Mouse (Mus musculus) brown adipose tissue, adult 24 weeks (tissue): ENCODE results near the gene Usp36. TPM values are rescaled to one million over a fixed set of nuclear protein-coding genes. Genes with fewer than 3 reads are reported as not detected.

ENCODE experiments used
- H3K27ac ChIP-seq: fragments of 200-500 bp; replicated peaks from 2 replicates; pipeline ENCODE4 v1.5.1; 2012; ENCODE audit warnings: low read depth, mild to moderate bottlenecking, low read length
- H3K4me1 ChIP-seq: fragments of 200-500 bp; 2 replicates; pipeline ENCODE4 v1.6.1; 2012; ENCODE audit warnings: low read length, mixed read lengths; ENCODE audit not compliant: control insufficient read depth, insufficient read depth, insufficient read length
- H3K4me3 ChIP-seq: fragments of 200-500 bp; 2 replicates; pipeline ENCODE4 v1.5.1; 2012; ENCODE audit warnings: low read depth, mild to moderate bottlenecking, low read length, moderate library complexity; ENCODE audit not compliant: insufficient read depth
- polyA plus RNA-seq: library from polyadenylated mRNA; stranded (reverse); fragments of >200 nt; gene quantifications from 2 replicates; pipeline ENCODE4 v1.2.4, GENCODE M21; 2012; ENCODE audit not compliant: missing spikeins, insufficient read depth, insufficient read length

The Usp36 gene
- polyA plus RNA-seq, 1 experiment = 5.5 TPM

DNA sequence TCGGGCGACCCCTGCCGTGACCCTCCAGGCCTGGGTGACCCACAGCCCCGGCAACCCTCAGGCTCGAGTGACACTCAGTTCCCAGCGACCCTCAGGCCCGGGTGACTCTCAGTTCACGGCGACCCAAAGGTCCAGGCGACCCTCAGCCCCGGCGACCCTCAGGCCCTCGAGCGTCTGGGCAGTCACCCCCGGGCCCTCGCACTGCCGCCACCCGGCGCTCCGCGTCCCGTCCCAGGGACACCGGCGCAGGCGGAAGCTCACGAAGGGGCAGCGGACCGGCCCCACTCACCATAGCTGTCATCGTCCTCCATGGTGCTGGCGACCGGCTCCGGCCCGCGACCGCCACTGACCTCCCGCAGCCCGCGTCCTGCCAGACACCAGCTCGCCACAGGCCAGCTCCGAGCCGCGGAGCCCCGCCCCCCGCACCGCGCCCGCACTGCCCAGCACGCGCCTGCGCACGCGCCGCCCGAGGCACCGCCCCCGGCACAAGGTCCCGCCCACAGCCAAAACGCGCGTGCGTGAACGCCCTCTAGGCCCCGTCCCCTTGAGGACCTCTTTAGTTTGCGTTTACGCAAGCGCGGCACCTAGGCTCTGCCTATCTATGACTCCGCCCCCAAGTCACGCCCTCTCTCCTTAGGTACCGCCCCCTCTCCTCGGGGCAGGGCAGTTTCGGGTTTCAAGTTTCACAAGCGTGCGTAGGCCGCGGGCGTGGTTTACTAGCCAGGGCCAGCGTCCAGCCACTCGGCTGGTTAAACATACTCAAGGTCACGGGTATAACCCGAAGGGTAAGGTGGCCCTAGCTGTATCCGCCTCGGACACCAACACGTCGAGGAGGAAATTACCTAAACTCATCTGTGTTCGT, 41.7 kb downstream of the Usp36 start, which contains the start of gene Cyth1:
Gene Cyth1, minus strand, starts transcription at position 443 of the 862 bp plus-strand sequence.
- Histone ChIP-seq H3K4me3 (peak within 1 kb of the TSS; percentile 96), H3K4me1 (peaks cover 25% of the 10 kb centered on the region), H3K27ac (peak within 1 kb of the TSS; percentile 99)

DNA sequence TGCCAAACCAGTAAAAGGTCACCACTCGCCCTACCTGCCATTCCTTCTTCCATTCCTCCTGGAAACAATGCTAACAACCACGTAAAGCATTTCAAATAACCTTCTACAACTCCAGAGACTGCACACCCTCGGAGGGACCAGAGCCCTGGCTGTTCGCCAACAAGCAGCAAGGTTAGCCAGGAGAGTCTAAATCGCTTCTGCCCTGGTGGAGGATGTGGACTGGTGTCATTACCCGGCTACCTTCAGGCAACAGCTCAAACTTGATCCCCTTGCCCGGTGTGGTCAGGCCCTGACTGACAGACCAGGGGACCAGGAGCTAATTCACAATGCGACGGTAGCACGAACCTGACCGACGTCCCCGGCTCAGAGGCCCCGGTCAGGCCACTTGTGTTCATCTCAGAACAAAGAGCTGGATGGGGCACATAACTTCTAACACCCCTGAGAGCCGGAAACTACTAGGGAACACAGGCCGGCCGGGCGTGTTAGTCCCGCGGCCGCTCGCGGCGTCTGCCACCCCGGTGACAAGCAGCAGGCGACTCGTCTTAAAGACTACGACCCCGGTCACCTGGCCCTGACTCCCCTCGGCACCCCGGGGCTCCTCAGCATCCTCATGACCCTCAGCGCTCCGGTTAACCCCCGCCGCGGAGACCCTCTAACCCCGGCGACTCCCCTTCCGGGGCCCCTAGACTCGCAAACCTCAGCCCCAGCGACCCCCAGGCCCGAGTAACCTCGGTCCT, 42.5 kb downstream of the Usp36 start:
- Histone ChIP-seq H3K4me1 (peaks cover 28% of the 10 kb centered on the region), H3K27ac (peak overlapping the region; percentile 99), H3K4me3 (peak overlapping the region; percentile 96)

DNA sequence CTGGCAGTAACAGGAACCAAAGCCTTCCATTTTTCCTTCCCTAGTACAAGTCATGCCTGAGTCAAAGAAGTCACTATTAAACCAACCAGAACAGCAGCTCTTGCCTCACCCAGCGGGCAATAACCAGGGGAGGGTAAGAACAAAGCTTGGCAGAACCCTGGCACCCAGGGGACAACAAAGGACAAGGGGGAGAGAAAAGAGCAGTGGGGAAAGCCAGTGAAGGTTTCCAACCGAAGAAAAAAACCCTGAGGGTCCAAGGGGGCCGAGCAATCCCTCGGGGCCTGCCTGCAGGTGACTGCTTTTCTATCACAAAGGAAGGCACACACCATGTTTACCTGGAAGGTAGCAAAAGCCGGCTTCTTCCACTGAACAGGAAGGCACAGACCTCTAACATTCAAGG, 43.3 kb downstream of the Usp36 start:
- peak overlapping the region; percentile 99 for H3K27ac ChIP-seq
- H3K4me3 ChIP-seq = peak overlapping the region; percentile 96
- H3K4me1 ChIP-seq = peaks cover 34% of the 10 kb centered on the region

DNA sequence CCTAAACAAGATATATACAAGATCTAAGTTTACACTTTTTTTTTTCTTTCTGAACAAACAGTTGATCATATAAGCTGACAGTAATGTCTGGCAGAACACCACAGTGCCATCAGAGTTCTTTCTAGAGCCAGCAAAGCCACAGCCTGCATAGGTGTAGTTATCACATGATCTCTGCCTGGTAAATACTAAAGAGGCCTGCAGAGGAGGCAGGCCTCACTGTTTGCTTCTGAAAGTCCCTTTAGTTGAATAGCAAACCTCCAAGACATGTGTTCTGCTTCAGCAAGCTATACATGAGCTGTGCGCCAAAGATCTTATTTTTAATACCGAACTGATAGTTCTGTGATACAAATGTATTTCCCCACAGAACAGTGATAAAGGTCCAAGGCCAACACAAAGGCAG, 44.9 kb downstream of the Usp36 start:
- peaks cover 44% of the 10 kb centered on the region for H3K4me1 ChIP-seq
- no peak overlapping the region for H3K4me3 ChIP-seq
- peak overlapping the region; percentile 59; the same call in 1 of the 2 replicates for H3K27ac ChIP-seq

DNA sequence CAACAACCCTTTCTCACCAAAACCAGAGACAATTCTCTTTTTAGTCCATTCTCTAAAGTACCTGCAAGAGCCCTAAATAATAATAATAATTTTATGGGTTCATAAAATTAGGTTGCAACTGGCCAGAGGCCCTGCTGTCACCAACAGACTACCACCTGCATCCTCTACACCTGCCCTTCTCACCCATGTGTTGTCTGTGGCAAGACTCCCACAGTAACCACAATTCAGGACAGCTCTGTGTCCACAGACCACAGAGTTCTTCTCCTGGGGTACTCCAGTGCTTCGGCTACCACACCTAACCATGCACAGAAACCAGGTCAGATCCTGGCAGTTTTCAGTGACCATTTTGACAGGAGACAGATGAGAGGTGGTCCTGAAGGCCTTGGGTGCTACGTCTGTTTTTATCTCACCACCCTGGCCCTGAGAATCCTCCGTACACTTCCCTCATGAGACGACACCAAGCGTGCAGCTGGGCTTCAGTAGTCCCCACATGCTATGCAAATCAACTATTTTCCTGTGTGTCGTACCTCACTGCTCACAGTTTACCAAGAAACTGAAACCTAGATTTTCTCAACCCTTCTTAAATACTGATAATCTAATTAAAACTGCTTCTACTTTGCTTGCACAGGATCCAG, 46.3 kb downstream of the Usp36 start:
- Histone ChIP-seq H3K4me1 (peaks cover 53% of the 10 kb centered on the region), H3K4me3 (no peak overlapping the region), H3K27ac (peak overlapping the region; percentile 48)

DNA sequence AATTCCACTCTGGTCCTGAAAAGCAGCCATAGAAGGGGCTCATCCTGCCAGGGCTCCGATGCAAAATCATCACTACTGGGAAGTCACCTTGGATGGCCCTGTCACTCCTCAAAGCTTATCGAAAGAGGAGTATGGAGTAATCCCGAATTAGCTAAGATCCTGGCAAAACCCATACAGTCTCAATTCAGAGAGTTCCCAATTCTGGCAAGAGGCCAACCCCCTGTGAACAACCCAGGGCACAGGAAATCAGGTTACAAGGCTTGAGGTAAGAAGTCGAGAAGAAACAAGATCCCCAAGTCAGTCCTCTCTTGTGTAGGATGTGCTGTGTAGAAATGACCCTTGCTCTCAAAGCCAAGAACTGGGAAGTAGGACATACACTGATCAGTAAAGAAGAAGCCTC, 47.5 kb downstream of the Usp36 start:
- H3K27ac ChIP-seq = peak overlapping the region; percentile 72
- H3K4me1 ChIP-seq = peaks cover 63% of the 10 kb centered on the region
- no peak overlapping the region for H3K4me3 ChIP-seq

DNA sequence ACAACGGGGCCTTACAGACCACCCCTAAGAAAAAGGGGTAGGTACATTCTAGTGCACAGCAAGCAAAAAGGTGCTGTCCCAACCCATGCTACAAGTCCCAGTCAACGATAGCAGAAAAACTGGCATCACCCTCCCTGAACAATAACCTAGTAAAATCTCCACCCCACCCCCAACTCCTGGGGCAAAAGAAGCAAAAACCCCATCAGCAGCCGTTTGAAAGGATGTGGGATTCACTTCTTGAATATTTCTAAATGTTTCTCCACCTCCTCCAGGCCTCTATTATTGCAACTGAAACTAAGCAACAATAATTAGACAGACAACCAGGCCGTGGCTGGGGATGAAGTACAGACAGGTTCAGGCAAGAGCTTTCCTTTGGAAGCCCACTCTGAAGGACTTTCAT, 49.7 kb downstream of the Usp36 start:
- H3K27ac ChIP-seq = peak overlapping the region; percentile 51
- H3K4me1 ChIP-seq = peaks cover 67% of the 10 kb centered on the region
- no peak overlapping the region for H3K4me3 ChIP-seq

DNA sequence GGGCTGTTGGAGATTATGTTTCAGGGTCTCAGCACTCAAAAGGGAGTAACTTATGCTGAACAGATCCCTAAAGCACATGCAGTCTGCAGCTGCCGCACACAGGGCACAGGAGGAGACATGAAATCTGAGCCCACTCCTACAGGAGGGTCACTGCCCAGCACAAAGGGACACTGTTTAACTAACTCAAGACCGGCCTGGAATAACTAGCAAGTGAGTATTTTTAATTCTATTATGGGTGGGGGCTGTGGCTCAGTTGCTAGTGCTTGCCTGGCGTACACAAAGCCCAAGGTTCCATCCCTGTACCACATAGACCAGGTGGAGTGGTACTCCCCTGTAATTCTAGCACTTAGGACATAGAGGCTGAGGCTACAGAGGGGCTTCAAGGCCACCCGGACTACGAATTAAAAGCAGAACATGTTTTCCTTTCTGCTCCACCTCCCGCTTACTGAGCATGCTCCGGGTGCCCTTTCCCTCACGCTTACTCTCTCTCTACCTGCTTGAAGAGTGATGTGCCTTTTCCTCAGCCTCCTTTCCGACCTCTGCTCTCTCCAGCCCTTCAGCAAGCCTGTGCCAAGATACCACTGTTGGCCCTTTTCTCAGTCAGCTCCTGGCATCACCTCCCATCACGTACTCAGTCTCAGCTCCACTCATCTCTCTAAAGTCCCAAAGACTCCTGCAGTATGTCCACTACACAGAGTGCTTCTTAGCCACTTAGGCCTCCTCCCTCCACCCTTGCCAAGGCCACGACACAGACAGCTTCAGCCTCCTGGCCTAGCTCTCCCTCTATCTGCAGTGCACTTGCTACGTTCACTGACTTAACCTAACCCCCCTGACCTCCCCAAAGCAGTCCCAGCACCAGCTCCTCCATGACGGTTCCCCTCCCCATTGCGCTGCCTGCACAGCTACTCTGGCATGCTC, 50.5 kb downstream of the Usp36 start:
- peaks cover 64% of the 10 kb centered on the region for H3K4me1 ChIP-seq
- H3K27ac ChIP-seq = peak overlapping the region; percentile 51
- no peak overlapping the region for H3K4me3 ChIP-seq

DNA sequence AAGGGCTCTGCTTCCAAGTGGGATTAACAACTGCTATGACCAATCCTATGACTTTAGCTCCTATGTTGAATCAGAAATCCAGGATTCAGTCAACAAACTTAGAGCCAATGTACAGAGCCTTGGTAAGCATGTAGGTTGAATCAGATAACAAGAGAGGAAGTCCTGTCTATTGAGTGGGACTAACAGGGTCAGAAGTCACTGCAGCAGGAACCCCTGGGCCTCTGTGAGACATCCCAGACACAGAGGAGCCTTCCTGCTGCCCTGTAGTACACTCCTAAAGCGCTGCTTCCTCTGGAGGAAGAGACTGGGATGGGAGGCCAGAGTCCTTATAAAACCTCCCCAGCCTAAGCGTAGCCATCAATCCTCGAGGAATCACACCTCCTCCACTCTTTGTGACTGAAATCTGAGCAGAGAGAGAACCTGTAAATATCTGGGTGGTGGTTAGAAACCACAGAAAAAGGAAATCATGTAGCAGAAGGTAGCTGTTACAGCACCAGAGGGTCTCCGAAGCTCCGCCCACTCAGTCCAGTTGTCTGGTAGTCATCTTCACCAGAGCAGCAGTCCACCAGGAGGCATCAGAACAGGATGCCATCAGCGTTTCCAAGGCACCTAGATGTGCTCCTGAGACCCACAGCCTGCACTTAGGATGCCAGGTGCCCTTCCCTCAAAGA, 53.4 kb downstream of the Usp36 start:
- Histone ChIP-seq H3K4me3 (no peak overlapping the region), H3K4me1 (peaks cover 65% of the 10 kb centered on the region), H3K27ac (peak overlapping the region; percentile 99)

DNA sequence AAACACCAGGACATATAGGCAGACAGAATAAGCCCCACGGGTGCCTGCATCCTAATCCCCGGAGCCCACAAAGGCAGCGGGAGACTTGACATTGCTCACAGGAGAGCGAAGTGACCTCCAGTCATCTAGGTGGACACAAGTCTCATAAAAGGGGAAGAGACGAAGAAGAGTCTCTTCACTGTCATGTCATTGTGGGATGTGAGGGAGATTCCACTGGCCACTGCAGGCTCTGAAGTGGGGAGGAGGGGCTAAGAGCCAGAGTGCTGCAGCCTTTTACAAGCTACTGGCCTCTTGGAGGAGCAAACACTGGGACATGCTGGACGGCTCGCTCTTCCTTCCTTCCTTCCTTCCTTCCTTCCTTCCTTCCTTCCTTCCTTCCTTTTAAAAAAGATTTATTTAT, 55.1 kb downstream of the Usp36 start:
- H3K4me1 ChIP-seq = peaks cover 68% of the 10 kb centered on the region
- H3K4me3 ChIP-seq = no peak overlapping the region

DNA sequence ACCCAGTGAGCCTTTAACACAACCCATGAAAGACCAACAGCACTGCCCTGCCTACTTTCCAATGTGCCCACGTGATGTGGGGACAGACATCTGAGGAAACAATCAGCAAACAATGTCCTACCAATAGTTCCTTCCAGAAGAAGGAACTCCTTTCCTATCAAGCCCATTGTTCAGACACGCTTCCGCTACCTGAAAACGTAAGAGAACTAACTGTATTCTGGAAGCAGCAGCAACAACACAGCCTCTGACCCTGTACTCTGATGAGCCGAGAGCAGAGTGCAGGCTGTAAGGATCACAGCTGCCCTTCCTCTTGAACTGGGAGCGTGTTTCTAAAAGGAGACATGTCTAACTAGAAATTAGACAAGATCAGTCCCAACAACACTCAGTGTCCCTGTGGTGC, 55.5 kb downstream of the Usp36 start:
- Histone ChIP-seq H3K4me1 (peaks cover 66% of the 10 kb centered on the region), H3K27ac (peak overlapping the region; percentile 100), H3K4me3 (no peak overlapping the region)

More for the DNA sequence above, 55.1 kb downstream of the Usp36 start:
- H3K27ac ChIP-seq = peak overlapping the region; percentile 100

DNA sequence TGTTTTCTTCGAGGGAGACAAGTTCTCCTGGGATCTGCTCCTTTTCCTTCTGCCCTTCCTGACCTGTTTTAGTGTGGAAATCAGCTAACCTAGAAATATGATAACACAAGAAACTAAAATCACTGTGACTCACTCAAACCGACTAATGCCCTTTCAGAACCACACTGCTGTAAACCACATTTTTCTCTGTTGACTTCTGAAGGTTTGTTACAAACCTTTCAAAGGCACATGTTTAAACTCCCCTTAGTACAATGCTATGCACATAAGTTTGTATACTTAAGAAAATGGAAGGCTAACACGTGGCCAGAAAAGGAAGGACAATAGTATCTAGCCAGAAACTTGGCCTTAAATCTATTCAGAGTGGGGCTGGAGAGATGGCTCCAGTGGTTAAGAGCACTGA, 56.1 kb downstream of the Usp36 start:
- peaks cover 62% of the 10 kb centered on the region for H3K4me1 ChIP-seq
- H3K27ac ChIP-seq = peak overlapping the region; percentile 93
- no peak overlapping the region for H3K4me3 ChIP-seq

DNA sequence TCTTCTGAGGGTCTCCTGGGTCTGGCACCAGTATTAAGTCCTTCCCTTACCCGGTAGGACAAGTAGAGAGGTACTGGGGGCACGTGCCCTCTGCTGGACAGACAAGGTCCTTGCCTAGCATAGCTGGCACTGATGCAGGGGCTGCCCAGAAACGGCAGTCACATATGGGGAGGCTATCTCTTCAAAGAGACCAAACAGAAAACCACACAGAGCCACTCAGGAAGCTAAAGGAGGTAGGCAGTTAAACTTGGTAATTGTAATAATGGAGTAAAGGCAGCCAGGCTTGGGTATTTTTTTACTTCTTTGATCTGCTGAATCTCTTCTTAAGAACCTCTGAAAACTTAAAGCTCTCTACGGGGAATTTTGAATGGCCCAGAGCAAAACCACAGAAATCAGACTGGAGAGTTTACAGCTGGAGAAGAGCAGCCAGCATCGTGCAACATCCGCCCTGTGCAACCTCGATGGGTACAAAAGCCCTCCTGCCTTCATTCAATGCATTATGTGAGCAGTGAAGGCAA, 57.7 kb downstream of the Usp36 start:
- H3K4me3 ChIP-seq = no peak overlapping the region
- H3K4me1 ChIP-seq = peaks cover 60% of the 10 kb centered on the region
- H3K27ac ChIP-seq = peak overlapping the region; percentile 69

DNA sequence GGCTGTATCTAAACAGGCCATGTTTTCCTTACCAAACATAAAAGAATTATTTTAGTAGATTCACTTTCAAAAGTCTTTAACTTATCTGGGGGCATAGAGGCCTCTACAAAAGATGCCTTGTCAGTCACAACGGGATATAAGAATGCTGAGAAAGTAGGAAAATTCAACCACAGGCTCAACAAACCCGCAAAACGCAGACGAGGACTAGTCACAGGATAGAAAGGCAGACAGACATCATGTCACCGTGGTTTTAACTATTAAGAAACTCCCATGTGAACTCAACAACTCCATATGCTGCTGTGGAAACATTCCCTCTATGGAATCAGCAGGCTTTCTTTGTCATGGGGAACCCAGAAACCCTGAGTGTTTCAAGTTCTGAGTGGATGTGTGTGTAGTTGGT, 60.1 kb downstream of the Usp36 start:
- Histone ChIP-seq H3K4me3 (no peak overlapping the region), H3K27ac (peak overlapping the region; percentile 50), H3K4me1 (peaks cover 65% of the 10 kb centered on the region)
